Mouse (Mus musculus) natural killer cell, adult 2 months (primary cell): Measurements from ENCODE around the gene Ctrb1.
A peak's percentile ranks its signal among the peaks of the same experiment; 100 is the strongest.

Source experiments
- DNase-seq, 2 experiments: peaks; one replicate each; pipeline ENCODE4 v3.0.0; 2022; ENCODE audit warnings: low spot score in 2 of 2

The Ctrb1 gene

GRCm38 (mm10) chr8:111681153-111681552 is 9.7 kb downstream of the Ctrb1 start:
- no peak for DNase-seq

DNA sequence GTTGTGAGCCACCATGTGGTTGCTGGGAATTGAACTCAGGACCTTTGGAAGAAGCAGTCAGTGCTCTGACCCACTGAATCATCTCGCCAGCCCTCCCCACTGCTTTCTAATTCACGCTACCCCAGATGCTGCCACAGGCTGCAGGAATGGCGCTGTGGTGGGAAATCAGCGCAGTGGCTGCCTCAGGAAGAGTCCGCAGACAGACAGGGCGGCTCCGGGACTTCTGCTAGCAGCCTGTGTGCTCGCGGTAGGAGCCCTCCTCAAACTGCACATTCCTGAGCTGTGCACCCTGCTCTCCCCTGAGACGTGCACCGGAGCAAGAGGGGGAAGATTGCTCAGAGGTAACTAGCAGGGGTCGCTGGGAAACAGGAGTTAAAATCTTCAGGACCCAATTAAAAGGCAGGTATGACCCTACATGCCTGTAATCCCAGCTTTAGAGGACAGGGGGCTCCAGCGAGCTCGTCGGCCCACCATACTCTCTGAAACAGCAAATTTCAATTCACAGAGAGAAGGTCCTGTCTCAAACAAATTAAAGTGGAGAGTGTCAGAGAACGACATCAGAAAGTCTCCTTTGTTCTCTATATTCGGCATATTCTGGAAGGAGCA is 10.3 kb downstream of the Ctrb1 start:
- DNase-seq, result no peak

DNA sequence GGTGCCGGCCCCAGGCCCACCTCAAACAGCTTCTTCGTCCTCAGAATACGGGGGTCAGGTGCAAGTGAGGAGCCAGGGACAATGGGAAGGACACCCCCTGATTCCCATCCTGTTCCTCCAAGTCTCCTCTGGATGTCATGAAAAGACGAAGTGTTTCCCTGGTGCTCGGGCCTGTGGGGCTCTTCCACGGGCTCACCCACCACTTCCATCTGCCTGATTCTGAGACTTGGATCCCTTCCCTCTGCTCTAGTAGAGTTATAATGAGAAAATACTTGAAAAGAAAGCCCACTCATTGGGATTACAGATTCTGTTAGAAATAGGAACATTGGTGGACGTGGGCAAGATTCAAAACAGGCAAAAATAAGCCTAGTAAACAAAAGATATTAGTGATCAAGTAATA is 12.0 kb downstream of the Ctrb1 start:
- no peak for DNase-seq

DNA sequence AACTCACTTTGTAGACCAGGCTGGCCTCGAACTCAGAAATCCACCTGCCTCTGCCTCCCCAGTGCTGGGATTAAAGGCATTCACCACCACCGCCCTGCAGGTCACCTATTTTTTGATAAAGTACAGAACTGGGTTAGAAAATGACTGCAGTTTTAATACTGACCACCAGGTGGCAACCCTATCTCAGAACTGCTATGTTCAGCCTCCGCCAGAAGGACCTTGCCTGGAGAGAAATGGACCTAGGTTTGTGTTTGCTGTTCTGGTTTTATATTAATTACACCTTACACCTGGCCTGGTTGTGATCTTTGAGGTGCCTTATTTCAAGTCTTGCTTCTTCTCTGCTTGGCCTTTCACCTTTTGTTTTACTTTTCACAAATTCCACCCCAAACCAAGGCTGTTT is 12.7 kb downstream of the Ctrb1 start:
- peak; percentile 29 to 53 for DNase-seq

- DNase-seq, result peak; percentile 7 to 29
Measured at GRCm38 (mm10) chr8:111676237-111676636, 14.6 kb downstream of the Ctrb1 start.

GRCm38 (mm10) chr8:111666751-111667150 is 24.1 kb downstream of the Ctrb1 start:
- no peak for DNase-seq

- peak; percentile 33 to 66 for DNase-seq
Measured at GRCm38 (mm10) chr8:111662473-111662872, 28.3 kb downstream of the Ctrb1 start.

GRCm38 (mm10) chr8:111658819-111659423 is 31.9 kb downstream of the Ctrb1 start:
- DNase-seq, result no peak

GRCm38 (mm10) chr8:111657312-111657854 is 33.4 kb downstream of the Ctrb1 start:
- no peak for DNase-seq

DNA sequence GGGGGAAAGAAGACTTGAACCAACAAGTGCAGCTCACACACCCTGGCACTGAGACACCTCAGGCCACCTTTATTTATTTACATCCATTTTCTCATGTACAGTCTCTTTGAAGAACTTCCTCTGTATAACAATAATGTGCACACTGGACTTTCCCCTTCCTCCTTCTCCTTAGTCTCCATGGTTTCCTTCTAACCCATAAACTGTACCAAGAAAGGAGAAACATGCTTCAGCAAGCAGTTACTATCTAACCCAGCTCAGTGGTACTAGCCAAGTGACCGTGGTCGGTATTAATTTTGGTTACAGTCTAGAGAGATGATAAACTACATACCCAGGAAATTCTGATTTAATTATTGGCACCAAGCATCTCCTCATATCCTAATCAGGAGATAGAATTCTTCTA is 37.3 kb downstream of the Ctrb1 start:
- no peak for DNase-seq

DNA sequence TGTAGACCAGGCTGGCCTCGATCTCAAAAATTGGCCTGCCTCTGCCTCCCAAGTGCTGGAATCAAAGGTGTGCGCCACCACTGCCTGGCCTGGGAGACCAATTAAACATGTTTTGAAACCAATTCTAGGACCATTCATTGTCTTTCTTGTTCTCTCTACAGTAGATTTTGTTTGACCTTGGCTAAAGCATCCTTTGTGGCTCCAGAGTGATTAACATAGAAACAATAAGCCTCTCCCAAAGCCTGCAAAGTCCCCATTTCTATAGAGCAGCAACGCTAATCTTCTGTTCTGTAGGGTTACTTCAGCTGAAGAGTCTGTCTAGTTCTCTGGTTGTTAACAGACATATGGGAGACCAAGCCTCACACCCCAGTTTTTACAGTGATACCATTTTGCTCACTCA is 40.2 kb downstream of the Ctrb1 start:
- no peak for DNase-seq

DNA sequence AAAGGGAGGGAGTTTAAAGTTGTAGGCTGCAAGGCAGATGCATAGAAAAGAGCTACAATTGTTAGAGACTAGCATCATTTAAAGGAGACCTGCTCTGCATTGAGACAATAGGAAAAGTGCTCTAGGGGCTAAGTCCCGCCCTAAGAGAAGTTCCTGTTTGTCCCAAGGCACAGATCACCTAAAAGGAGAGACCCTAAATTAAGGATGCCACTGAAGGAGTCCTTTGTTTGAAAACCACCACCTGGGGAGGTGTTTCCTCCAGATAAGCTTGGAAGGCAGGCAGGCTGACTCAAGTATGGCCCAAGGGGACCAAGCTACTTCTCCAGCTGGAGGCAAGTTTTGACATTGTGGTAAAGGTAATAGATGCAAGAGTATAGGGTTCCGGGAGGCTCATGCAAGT is 42.0 kb downstream of the Ctrb1 start:
- DNase-seq, result no peak

DNA sequence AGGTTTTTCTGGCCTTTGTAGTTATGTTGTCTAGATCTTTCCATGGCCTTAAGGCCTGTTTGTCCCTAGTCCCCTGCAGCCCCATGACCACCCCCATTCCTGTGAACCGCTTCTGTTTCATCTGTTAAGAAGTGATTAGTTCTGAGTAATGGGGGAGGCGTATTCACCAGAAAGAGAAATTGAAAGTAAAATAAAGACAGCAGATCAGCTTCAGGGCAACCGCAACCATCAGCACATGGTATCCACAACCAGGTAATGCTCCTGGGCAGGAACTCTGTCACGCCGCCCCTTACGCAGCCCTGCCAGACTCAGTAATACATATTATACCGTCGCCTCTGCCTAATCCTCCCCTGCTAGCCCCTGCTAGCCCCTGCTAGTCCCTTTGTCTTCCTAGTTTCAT is 45.1 kb downstream of the Ctrb1 start:
- peak in 1 of 2 experiments; percentile 23 for DNase-seq

DNA sequence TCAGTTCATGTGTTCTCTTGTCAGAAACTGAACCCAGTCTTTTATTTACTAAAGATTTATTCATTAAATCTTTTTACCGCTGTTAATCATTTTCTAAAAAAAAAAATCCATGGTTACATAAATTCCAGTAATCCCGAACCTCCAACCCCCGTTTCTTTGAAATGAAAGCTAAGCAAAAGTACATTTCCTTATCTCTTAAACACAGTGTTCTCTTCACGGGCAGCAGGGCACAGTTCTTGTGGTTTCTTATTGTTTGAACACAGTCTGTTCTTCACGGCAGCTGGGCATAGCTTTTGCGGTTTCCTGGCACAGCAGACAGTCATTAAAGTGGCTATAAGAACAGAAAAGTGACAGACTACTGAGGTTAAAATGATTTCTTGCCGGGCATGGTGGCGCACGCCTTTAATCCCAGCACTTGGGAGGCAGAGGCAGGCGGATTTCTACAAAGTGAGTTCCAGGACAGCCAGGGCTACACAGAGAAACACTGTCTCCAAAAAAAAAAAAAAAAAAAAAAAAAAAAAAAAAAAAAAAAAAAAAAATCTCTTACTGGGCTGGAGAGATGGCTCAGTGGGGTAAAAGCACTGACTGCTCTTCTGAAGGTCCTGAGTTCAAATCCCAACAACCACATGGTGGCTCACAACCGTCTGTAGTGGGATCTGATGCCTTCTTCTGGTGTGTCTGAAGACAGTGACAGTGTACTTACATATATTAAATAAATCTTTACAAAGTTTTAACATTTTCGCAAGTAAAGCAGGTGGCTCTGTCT is 46.3 kb downstream of the Ctrb1 start:
- DNase-seq, result peak; percentile 77 to 83

DNA sequence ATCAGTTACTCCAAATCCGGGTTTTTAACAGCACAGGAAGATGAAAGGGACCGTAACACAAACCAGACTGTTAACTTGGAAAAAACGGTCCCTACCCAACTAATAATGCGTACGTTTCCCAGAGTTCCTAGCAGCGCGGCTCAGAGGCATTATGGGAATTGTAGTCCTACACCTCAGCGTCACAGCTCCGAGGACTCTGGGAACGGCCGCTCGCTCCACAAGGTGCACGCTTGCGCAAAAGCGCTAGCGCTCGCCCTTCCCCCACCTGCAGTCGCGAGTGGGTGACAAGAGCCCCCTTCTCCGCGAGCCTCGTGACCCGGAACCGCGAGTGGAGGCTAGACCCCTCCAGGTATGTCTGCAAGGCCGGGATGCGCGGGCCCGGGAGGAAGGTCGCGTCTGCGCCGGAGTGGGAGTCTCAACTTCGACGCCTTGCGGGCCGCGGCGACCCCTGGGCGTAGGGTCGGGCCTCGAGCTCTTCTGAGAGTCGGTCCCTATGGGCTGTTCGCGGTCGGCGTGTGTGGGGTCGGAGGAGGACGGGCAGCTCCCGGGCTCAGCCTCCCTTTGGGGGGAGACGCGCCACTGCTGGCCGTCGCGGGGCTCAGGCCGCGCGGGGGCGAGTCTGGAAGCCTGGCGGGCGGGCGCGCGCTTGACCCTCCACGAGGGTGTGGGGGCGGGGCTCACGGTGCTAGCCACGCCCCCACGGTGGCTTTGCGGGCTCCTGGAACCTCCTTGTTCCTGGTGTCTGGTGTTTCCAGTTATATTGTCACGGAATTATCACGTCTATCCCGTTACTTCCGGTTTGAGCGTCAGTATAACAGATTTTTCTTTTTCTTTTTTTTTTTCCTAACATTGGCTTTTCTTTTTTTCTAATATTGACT is 47.3 kb downstream of the Ctrb1 start, which contains the start of gene Zfp1:
Gene Zfp1 (plus strand): TSS at position 138 of the 878 bp plus-strand sequence.
- peak; percentile 74 to 88 for DNase-seq

- DNase-seq, result no peak
Measured at GRCm38 (mm10) chr8:111642939-111643263, 47.9 kb downstream of the Ctrb1 start.

GRCm38 (mm10) chr8:111642496-111642895 is 48.3 kb downstream of the Ctrb1 start:
- DNase-seq, result no peak

DNA sequence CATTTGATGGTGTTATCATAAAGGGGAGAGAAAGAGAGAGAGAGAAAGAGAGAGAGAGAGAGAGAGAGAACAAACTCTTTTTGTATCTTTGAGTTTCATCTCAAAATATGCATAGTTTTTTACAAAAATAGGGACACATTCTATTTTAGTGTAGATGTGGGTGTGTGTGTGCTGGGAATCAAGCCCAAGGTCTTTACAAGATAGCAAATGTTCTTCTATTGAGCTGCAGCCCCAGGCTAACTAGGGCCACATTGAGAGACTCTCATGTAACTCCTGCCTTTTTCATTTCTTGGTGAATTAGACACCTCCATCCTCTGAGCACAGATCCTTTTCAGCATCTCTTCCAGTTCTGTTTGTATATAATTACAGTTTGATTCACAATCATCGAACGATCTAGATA is 49.7 kb downstream of the Ctrb1 start:
- DNase-seq, result no peak

GRCm38 (mm10) chr8:111638086-111638485 is 52.7 kb downstream of the Ctrb1 start:
- DNase-seq, result no peak
